Mouse (Mus musculus) lung, adult 2 months (tissue): ENCODE results near the gene Coq5.

Experiments used
- CTCF ChIP-seq: fragments of 200-500 bp; IDR thresholded peaks from 2 replicates; pipeline ENCODE4 v1.5.1; 2011; ENCODE audit warnings: mild to moderate bottlenecking, low read length, control low read depth; ENCODE audit not compliant: insufficient read depth
- POLR2A ChIP-seq: fragments of 200-500 bp; IDR thresholded peaks from 2 replicates; pipeline ENCODE4 v1.6.1; 2011; ENCODE audit warnings: low read depth, mild to moderate bottlenecking, control low read depth, low read length, borderline replicate concordance; ENCODE audit errors: extremely low read depth

DNA sequence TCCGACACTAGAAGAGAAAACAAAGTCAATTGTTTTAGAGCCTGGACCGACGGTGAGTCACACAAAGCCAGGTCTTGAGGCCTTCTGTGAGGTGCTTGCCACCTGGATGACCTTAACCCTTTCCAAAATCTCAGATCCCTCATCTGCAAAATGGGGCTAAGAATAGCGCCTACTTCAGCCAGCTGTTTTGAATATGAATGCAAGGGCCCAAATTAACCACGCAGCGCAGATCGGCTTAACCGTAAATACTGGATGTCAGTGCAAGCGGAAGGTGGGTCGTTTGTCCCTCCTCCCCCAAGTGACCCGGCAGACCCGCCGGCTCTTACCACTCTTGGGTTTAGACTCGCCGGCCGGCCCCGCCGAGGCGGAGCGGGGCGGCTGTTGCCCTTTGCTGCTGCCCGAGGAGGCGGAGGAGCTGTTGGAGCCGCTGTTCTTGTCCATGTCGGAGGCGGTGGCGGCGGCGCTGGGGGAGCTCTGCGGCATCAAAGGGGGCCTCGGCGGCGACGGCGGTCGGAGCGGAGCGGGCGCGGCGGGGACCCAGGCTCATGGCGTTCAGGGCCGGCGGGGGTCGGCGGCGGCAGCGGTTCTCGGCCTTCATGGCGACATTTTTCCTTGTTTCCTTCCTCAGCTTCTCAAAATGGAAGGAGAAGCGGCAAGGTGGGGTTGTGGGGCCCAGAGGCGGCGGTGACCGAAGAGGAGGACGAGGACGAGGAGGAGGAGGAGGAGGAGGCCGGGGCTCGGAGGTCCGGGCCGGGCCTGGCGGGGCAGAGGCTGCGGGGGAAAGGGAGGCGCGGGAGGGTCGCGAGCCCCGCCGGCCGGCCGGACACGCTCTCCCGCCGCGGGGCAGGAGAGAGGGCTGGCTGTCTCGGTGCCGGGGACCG lies 7.3 kb upstream of the Coq5 start:
- TF ChIP-seq POLR2A (no peak), CTCF (no peak)
